Mouse (Mus musculus) gastrocnemius, postnatal 36 days (tissue): Measurements from ENCODE around the gene Zfp72. TPM values are rescaled to one million over a fixed set of nuclear protein-coding genes. Genes with fewer than 3 reads are reported as not detected.

ENCODE experiments used
- DNase-seq, 2 experiments: peaks; one replicate each; pipeline ENCODE4 v3.0.0; 2022
- intact Hi-C: fragments of 180-260 bp; cut with DNase I; formaldehyde crosslinking; loops from one replicate; pipeline ENCODE4 v1.15.1; 2025
- long read RNA-seq, 2 experiments: library from polyadenylated mRNA; stranded (forward); transcript quantifications; one replicate each; pipeline ENCODE4 v2.0.0; 2021
- total RNA-seq, 2 experiments: library from RNA; stranded (reverse); gene quantifications; 2 replicates each; pipeline ENCODE4 v1.2.3; 2021

Gene Zfp72
- 1 to 10 TPM; 2.2 to 3.5 TPM for total RNA-seq
- long read RNA-seq, experiment 1, partial matches to known transcripts = 0 of 1 reads
- long read RNA-seq, experiment 1, other reads (novel, unspliced or antisense) = 1 of 1 reads
- long read RNA-seq, experiment 2, partial matches to known transcripts = 0 of 4 reads
- long read RNA-seq, experiment 2, other reads (novel, unspliced or antisense) = 4 of 4 reads

- intact Hi-C loops = no loop called here
- peak; percentile 35 to 50 for DNase-seq
Measured at GRCm38 (mm10) chr13:74390371-74390990, at the start of gene Zfp72. Zfp72 (minus strand) TSS chr13:74390836.

- DNase-seq = no peak
- intact Hi-C loops = no loop called here
Measured at GRCm38 (mm10) chr13:74439895-74440294, 49.3 kb upstream of the Zfp72 start.

DNA sequence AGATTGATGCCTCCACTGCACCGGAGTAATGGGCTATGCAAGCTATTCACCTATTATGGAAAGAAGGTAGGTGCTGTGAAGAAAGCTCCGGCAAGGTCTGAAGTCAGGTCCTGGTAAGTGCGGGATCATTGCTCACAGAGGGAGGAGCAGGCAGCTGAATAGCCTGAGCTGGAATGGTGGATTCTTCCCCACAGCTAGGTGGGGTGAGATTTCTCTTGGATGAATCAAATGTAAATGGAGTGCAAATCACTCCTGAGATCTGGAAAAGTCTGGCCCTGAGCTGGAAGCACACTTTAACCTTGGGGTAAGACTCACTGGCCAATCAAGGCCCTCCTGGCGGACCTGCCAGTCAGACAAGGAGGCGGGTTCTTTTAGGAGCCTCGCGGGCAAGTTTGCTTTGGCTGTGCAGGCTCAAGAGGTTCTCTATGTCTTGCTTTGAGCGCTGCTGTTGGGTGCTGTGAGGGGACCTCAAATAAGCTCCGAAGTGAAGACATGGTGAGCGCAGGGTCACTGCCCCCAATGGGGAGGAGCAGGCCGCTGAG is 8.7 kb upstream of the Zfp72 start, which contains the start of gene Ftl1-ps1:
Gene Ftl1-ps1 (plus strand): TSS at position 397 of the 542 bp plus-strand sequence.
- intact Hi-C loops = no loop called here
- DNase-seq = no peak

DNA sequence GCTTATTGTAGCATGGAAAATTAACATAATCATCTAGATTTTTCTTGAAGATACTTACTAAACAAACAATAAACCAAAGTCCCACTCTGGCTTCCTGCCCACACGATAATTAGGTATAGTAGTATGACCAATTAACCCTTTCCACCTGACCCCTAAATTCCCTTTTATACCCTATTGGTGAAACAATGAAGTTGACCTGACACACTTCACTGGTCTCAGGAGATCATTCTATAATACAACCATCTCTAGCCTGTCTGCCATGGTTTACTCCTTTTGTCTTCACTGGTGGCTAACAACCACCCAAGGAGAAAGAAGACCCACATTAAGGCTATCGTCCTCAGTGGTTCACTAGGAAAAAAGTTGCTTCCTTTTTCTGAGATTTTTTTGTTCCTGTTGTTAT is 520 bp upstream of the Zfp72 start:
- DNase-seq = no peak
- intact Hi-C loops = no loop called here

GRCm38 (mm10) chr13:74389730-74390129 is 906 bp downstream of the Zfp72 start:
- intact Hi-C loops = no loop called here
- DNase-seq = no peak

- DNase-seq = no peak
- intact Hi-C loops = no loop called here
Measured at GRCm38 (mm10) chr13:74382289-74382688, 8.3 kb downstream of the Zfp72 start.

- DNase-seq = no peak
- intact Hi-C loops = no loop called here
Measured at GRCm38 (mm10) chr13:74381533-74382276, 8.9 kb downstream of the Zfp72 start.

DNA sequence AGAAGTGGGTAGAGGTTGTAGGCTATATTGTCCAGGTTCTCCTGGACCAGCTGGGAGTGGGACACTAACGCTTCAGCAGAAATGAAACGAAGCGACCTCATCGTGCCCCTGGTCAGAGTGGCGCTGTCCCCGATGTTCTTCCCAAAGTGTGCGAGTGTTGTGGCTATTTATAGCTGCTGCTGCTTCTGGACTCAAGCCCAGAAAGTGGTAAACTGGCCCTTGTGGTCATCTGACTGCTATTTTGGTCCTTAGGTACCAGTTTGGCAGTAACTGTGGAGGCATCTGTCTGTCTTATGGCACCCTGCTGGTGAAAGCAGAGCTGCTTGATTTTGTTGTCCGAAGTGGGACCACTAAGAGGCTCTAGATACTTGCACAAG is 26.8 kb downstream of the Zfp72 start, which contains the start of gene Lrrc14b:
Gene Lrrc14b (minus strand): TSS at position 147 of the 377 bp plus-strand sequence.
- intact Hi-C loops = loop anchor here (10.0 kb wide), 1 partner anchor 91 kb away; no protein-coding TSS in a partner anchor

GRCm38 (mm10) chr13:74363176-74363858 is 27.3 kb downstream of the Zfp72 start:
- intact Hi-C loops = loop anchor here (10.0 kb wide), 1 partner anchor 91 kb away; no protein-coding TSS in a partner anchor
- DNase-seq = peak in 1 of 2 experiments; percentile 47

More for the DNA sequence above, 26.8 kb downstream of the Zfp72 start, which contains the start of gene Lrrc14b:
- DNase-seq = peak; percentile 32 to 64

DNA sequence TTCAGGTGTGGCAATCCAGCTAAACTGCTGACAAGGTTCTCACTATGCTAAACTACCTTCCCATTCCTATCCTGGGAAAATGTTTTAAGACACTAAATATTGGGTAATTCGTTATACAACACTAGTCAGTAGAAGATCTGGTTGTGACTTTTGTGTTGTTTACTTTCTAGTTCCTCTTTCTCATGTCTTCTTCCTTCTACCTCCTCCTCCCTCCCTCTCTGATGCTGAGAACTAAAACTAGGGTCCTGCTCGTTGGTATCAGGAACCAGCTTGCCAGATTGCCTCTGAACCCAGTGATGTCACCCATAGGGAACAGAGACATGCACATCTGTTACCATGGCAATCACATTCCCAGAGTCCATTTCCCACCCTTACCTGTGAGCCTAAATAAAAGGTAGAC is 28.4 kb downstream of the Zfp72 start:
- intact Hi-C loops = loop anchor here (10.0 kb wide), 1 partner anchor 93 kb away; no protein-coding TSS in a partner anchor
- DNase-seq = no peak

GRCm38 (mm10) chr13:74356491-74356890 is 34.1 kb downstream of the Zfp72 start:
- no peak for DNase-seq
- intact Hi-C loops = no loop called here

- DNase-seq = no peak
- intact Hi-C loops = no loop called here
Measured at GRCm38 (mm10) chr13:74350435-74350906, 40.2 kb downstream of the Zfp72 start.

DNA sequence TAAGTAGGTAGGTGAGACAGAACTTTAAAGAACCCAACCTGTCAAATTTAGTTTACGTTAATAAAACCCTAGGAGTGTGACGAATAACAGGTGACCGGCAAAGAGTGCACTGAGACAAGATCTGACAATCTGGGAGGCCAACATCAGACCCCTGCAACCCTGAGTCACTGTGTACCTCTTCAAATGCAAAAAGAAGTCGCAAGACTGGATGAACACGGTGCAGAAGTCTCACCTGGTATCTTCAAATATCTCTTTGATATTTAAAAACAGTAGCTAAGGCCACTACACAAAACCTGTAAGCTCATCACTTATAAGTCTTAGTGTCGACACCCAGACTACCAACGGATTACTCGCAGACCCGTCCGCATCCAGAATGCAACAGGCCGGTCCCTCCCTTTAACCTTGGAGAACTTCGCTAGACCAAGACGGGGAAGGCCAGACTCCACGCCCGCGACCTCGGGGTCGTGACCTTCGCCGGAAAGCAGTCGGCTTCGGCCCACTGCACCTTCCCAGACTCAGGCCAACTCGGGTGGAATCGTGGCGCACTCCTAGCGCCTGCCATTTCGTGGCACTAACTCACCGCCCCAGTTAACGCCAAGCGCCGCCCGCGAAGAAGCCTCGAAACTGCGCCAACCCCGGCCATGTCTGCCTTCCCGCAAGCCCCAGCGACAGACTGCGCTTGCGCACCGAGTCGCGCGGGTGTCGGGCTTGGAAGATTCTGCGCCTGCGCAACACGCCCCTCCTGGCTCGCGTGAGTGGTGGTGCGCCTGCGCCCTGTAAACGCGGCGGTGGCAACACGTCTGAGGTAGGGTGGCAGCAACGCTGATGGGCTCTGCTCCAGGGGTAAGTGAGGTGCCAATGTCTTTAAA is 40.8 kb downstream of the Zfp72 start, which contains the start of the genes Sdha and Ccdc127:
Gene Sdha (minus strand): TSS at position 715 of the 869 bp plus-strand sequence.
Gene Ccdc127 (plus strand): TSS at position 744 of the 869 bp plus-strand sequence.
- intact Hi-C loops = loop anchor here (10.0 kb wide), 1 partner anchor 155 kb away; no protein-coding TSS in a partner anchor
- DNase-seq = peak; percentile 94 to 96

DNA sequence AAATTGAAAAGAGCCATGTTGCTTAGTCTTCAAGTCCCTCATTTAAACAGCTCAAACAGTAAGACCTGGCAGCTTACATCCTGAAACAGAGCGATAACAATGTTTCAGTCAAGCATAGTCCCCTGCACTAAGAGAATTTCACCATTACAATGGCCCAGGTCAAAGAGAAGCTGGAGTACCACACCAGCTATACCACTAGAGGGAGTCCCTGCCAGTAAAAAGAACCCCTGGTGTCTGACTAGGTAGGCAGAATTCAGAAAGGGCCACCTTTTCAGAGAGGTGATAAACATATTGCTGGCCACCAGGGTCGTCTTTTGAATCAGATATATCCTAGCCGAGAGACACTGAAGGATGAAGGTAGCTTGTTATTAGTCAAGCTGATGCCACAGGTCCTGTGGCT is 49.6 kb downstream of the Zfp72 start:
- intact Hi-C loops = loop anchor here (10.0 kb wide), 1 partner anchor 164 kb away; no protein-coding TSS in a partner anchor
- no peak for DNase-seq

- intact Hi-C loops = loop anchor here (10.0 kb wide), 1 partner anchor 1805 kb away; no protein-coding TSS in a partner anchor
- no peak for DNase-seq
Measured at GRCm38 (mm10) chr13:74329321-74329720, 61.3 kb downstream of the Zfp72 start.
